Mouse (Mus musculus) G1E (cell line): ENCODE measurements around the gene Pex14. TPM values are rescaled to one million over a fixed set of nuclear protein-coding genes. Genes with fewer than 3 reads are reported as not detected.

Experiments used
- ATAC-seq: 2 replicates; pipeline ENCODE4 v1.8.0; 2016; ENCODE audit warnings: mild to moderate bottlenecking; ENCODE audit not compliant: insufficient number of reproducible peaks, poor library complexity, low FRiP score, severe bottlenecking; ENCODE audit errors: extremely low read depth
- DNase-seq: peaks from one replicate; pipeline ENCODE4 v3.0.0; 2012; ENCODE audit warnings: low spot score
- H3K27me3 ChIP-seq: 2 replicates; pipeline ENCODE4 v1.6.1; 2012; ENCODE audit warnings: mild to moderate bottlenecking, low read length, inconsistent platforms; ENCODE audit not compliant: insufficient read depth
- H3K36me3 ChIP-seq: replicated peaks from 2 replicates; pipeline ENCODE3; 2012; ENCODE audit warnings: mild to moderate bottlenecking, inconsistent platforms
- H3K4me1 ChIP-seq: 2 replicates; pipeline ENCODE4 v1.6.1; 2012; ENCODE audit warnings: low read depth, low read length, inconsistent platforms, mixed read lengths; ENCODE audit not compliant: insufficient read depth
- H3K4me3 ChIP-seq: 2 replicates; pipeline ENCODE4 v1.5.1; 2012; ENCODE audit warnings: low read depth, mild to moderate bottlenecking, inconsistent platforms, low read length, moderate library complexity, mixed read lengths
- H3K9me3 ChIP-seq: replicated peaks from 2 replicates; pipeline ENCODE4 v1.6.1; 2012; ENCODE audit warnings: inconsistent platforms
- CTCF ChIP-seq: IDR thresholded peaks from 2 replicates; pipeline ENCODE4 v1.5.1; 2012; ENCODE audit warnings: low read depth, low read length, inconsistent platforms, mixed read lengths
- GATA1 ChIP-seq: IDR thresholded peaks from 2 replicates; pipeline ENCODE4 v1.6.1; 2012; ENCODE audit warnings: borderline replicate concordance, low read length, inconsistent platforms, mixed read lengths
- GATA2 ChIP-seq: IDR thresholded peaks from 2 replicates; pipeline ENCODE4 v1.6.1; 2012; ENCODE audit warnings: low read depth, low read length, inconsistent platforms, borderline replicate concordance
- POLR2AphosphoS5 ChIP-seq: IDR thresholded peaks from 2 replicates; pipeline ENCODE4 v1.6.1; 2012; ENCODE audit warnings: low read depth, low read length, inconsistent platforms; ENCODE audit not compliant: insufficient replicate concordance
- TAL1 ChIP-seq: conservative IDR thresholded peaks from 2 replicates; pipeline ENCODE4 v1.6.1; 2012; ENCODE audit warnings: low read depth, low read length, inconsistent platforms, mixed read lengths
- polyA plus RNA-seq: library from polyadenylated mRNA; stranded (reverse); fragments of >175 nt; gene quantifications from 2 replicates; pipeline ENCODE4 v1.2.3, GENCODE M21; 2012
- total RNA-seq, 2 experiments: library from RNA; stranded (forward) in 1 of 2; stranded (reverse) in 1 of 2; fragments of 200-1000 nt in 1 of 2; fragments of >200 nt in 1 of 2; fragmentation: Nextera tagmentation in 1 of 2; gene quantifications; 2 replicates each; pipeline ENCODE4 v1.2.3; 2014 to 2017

Gene Pex14
- total and polyA plus RNA-seq, 3 experiments, result 13.3 to 47.5 (median 21.1) TPM

GRCm38 (mm10) chr4:149006107-149006506 is 93.6 kb downstream of the Pex14 start:
- Histone ChIP-seq H3K4me1 (no peaks in the 10 kb centered on the region; the same call in 1 of the 2 replicates), H3K4me3 (no peak overlapping the region), H3K9me3 (peaks cover 5% of the 10 kb centered on the region), H3K27me3 (no peaks in the 10 kb centered on the region), H3K36me3 (peaks cover 41% of the 10 kb centered on the region)
- no peak for DNase-seq
- ATAC-seq, result no peak
- TF ChIP-seq GATA2 (no peak), POLR2AphosphoS5 (no peak), CTCF (no peak), GATA1 (no peak), TAL1 (no peak)

GRCm38 (mm10) chr4:149002441-149003093 is 97.1 kb downstream of the Pex14 start:
- TF ChIP-seq CTCF (no peak), GATA2 (no peak), GATA1 (no peak), POLR2AphosphoS5 (no peak), TAL1 (no peak)
- DNase-seq (no peak), ATAC-seq (no peak)
- Histone ChIP-seq H3K27me3 (no peaks in the 10 kb centered on the region), H3K4me1 (peaks cover 2% of the 10 kb centered on the region; the same call in 1 of the 2 replicates), H3K36me3 (peaks cover 52% of the 10 kb centered on the region), H3K9me3 (peaks cover 5% of the 10 kb centered on the region), H3K4me3 (no peak overlapping the region)

DNA sequence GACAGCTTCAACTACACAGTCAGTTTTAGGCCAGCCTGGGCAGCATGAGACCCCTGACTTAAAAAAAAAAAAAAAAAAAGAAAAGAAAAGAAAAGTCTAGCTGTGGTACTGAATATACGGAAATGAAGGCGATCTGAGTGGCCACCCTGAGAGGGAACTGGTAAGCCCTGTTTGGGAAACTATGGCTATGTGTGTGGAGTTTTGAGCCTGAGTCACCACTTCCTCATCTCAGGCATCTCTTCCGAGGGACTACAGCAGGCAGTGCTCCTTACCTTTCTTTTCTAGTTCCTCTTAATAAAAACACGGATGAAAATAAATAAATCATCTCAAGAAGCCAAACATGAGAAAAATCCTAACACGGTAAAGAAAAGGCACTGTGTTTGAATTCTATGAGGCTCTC is 98.2 kb downstream of the Pex14 start:
- Histone ChIP-seq H3K4me1 (peaks cover 5% of the 10 kb centered on the region; the same call in 1 of the 2 replicates), H3K4me3 (no peak overlapping the region), H3K9me3 (peaks cover 5% of the 10 kb centered on the region), H3K27me3 (no peaks in the 10 kb centered on the region), H3K36me3 (peaks cover 53% of the 10 kb centered on the region)
- no peak for ATAC-seq
- DNase-seq, result no peak
- TF ChIP-seq GATA1, result no peak
- no peak for TF ChIP-seq CTCF
- TF ChIP-seq GATA2, result no peak
- TF ChIP-seq TAL1, result no peak
- TF ChIP-seq POLR2AphosphoS5, result no peak

GRCm38 (mm10) chr4:149000746-149001145 is 98.9 kb downstream of the Pex14 start:
- no peak for DNase-seq
- no peak for ATAC-seq
- no peak for TF ChIP-seq GATA2
- no peak for TF ChIP-seq GATA1
- no peak for TF ChIP-seq CTCF
- TF ChIP-seq TAL1, result no peak
- no peak for TF ChIP-seq POLR2AphosphoS5
- Histone ChIP-seq H3K27me3 (no peaks in the 10 kb centered on the region), H3K36me3 (peaks cover 51% of the 10 kb centered on the region), H3K9me3 (no peaks in the 10 kb centered on the region), H3K4me1 (0 out of 2 replicates have a peak, but pooled peaks cover 5% of the 10 kb centered on the region), H3K4me3 (no peak overlapping the region)

DNA sequence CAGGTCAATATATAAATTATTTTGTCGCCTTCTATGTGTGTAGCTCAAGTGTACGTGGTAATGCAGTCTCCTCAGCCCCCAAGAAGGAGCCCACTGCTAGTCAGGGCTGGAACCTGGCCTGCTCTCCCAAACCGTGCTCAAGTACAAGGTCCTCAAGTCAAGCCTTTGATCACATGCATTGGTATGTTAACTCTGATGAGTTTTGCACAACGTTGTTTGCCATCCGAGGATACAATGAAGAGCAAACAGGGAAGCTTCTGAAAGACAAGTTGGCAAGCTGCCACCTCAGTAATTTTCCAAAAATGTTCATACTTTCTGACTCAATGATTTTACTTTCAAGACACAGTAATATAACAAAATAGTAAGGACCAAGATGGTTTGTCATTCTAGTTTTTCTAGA is 105.7 kb downstream of the Pex14 start:
- Histone ChIP-seq H3K9me3 (no peaks in the 10 kb centered on the region), H3K4me1 (0 out of 2 replicates have a peak, but pooled peaks cover 5% of the 10 kb centered on the region), H3K4me3 (no peak overlapping the region), H3K36me3 (peaks cover 53% of the 10 kb centered on the region), H3K27me3 (no peaks in the 10 kb centered on the region)
- ATAC-seq, result no peak
- no peak for DNase-seq
- TF ChIP-seq GATA2, result no peak
- TF ChIP-seq GATA1, result no peak
- TF ChIP-seq CTCF, result no peak
- no peak for TF ChIP-seq POLR2AphosphoS5
- TF ChIP-seq TAL1, result no peak

DNA sequence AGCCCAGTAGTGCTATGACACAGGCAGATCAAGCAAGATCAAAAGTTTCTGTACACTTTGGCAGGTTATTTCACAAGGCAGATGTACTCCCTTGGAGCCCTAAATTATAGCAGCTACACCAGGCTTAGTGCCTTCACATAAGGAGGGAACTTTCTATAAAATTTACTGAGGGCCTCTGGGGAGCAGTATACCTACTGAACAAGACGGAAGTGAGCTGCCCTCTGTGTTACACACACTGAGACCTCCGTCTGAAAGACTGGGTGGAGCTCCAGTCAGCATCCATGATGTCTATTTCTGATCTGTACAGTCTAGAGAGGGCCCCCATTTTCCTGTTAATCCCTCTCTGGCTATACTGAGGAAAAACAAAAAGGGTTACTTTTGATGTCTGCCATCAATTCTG is 109.6 kb downstream of the Pex14 start:
- H3K36me3 ChIP-seq, result peaks cover 53% of the 10 kb centered on the region
- TF ChIP-seq GATA1, result no peak
- TF ChIP-seq POLR2AphosphoS5, result no peak
- TF ChIP-seq CTCF, result no peak
- TF ChIP-seq TAL1, result no peak
- no peak for TF ChIP-seq GATA2
- ATAC-seq, result no peak

More for the DNA sequence above, 109.6 kb downstream of the Pex14 start:
- no peaks in the 10 kb centered on the region for H3K4me1 ChIP-seq
- no peak for DNase-seq
- H3K27me3 ChIP-seq, result no peaks in the 10 kb centered on the region
- H3K9me3 ChIP-seq, result no peaks in the 10 kb centered on the region
- no peak overlapping the region for H3K4me3 ChIP-seq
